Mouse (Mus musculus) urinary bladder, postnatal 25 days (tissue): Measurements from ENCODE around the gene Cttn.
A peak's percentile ranks its signal among the peaks of the same experiment; 100 is the strongest.

Experiments
- DNase-seq: peaks from one replicate; pipeline ENCODE4 v3.0.0; 2022; ENCODE audit warnings: low spot score

The Cttn gene

DNA sequence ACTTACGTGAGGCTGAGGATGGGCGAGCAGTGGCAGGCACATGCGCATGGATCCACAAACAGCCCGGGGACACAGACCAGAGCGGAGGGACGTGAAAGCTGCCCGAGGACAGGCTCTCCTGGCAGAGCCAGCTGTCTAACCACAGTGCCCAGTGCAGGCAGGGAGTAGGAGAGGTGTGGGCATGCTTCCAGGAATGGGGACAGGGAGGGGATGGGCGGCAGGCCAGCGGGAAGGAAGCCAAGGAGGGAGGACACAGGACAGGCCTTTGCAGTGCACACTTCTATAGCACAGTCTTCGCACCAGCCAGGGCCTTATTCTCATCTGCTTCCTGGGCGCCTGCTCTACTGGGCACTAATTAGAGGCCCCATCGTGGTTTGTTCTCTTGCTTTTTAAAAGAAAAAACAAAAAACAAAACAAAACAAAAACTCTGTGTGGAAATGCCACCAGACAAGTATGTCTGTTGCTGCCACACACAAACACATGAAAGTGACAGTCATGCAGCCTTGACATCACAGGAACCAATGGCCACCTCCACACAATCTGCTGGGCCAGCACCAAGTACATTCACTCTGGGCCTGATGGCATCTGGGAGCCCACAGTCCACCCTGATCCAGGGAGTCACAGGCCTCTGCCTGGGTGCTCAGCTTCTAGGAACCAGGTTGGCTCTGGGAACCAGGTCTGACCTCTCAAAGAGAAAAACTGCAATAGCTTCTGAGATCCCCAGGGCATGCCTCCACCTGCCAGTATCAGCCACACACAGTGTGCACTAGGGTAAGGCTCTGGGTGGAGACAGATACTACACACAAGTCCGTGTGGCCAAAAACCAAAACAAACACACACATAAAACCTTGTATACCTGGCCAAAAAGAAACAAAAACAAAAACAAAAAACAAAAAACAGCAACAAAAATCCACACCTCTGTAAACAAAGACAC is 20.9 kb downstream of the Cttn start:
- DNase-seq = peak; percentile 66

GRCm38 (mm10) chr7:144448186-144448585 is 22.6 kb downstream of the Cttn start:
- DNase-seq = no peak

GRCm38 (mm10) chr7:144447146-144447545 is 23.7 kb downstream of the Cttn start:
- DNase-seq = no peak

- no peak for DNase-seq
Observed at GRCm38 (mm10) chr7:144444788-144445187, 26.0 kb downstream of the Cttn start.

DNA sequence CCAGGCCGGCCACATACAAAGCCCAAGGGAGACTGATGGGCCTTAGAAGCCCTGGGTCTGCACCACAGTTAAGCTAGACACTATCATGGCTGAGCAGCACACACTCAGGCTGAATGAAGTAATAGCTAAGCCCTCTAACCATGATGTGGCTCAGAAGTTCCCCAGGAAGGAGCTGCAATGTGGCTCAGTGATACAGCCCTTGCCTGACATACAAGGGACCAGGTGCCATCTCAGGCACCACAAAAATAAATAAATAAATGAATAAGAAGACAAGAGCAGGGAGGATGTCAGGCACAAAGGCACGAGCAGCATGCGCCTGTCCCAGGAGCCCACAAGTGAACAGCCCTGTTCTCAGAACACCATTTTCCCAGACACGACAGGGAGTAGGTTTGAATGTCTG is 28.8 kb downstream of the Cttn start:
- no peak for DNase-seq

DNA sequence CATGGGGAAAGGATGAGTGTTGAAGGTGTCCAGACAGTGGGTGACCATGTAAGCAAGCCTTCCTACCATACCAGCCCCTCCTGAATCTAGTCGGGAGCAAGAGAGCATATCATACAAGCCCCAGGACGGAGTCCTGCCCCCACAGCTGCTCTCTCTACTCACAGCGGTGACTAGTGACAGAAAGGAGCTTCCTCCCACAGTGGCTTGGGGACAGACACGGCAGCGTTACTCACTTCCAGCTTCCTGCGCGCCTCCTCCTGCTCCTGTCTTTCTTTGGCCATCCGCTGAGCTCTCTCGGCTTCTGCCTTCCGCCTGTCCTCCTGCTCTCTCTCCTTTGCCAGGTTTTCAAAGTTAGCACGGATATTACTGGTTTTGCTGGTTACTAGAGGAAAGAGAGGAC is 29.3 kb downstream of the Cttn start:
- DNase-seq = no peak

GRCm38 (mm10) chr7:144438811-144439210 is 32.0 kb downstream of the Cttn start:
- DNase-seq = no peak

- DNase-seq = no peak
Observed at GRCm38 (mm10) chr7:144432920-144433319, 37.9 kb downstream of the Cttn start.

GRCm38 (mm10) chr7:144427460-144427859 is 43.3 kb downstream of the Cttn start:
- no peak for DNase-seq

- no peak for DNase-seq
Observed at GRCm38 (mm10) chr7:144426594-144426993, 44.2 kb downstream of the Cttn start.

- peak; percentile 64 for DNase-seq
Observed at GRCm38 (mm10) chr7:144425953-144426352, 44.9 kb downstream of the Cttn start.

GRCm38 (mm10) chr7:144421478-144421877 is 49.3 kb downstream of the Cttn start:
- no peak for DNase-seq

DNA sequence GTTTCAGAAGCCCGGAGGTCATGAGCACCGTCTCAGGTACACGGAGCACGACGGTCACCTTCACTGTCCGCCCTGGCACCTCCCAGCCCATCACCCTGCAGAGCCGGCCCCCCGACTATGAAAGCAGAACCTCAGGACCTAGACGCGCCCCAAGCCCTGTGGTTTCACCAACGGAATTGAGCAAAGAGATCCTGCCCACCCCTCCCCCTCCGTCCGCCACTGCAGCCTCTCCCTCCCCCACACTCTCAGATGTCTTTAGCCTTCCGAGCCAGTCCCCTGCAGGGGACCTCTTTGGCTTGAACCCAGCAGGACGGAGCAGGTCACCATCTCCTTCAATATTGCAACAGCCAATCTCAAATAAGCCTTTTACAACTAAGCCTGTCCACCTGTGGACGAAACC is 50.3 kb downstream of the Cttn start:
- DNase-seq = no peak

DNA sequence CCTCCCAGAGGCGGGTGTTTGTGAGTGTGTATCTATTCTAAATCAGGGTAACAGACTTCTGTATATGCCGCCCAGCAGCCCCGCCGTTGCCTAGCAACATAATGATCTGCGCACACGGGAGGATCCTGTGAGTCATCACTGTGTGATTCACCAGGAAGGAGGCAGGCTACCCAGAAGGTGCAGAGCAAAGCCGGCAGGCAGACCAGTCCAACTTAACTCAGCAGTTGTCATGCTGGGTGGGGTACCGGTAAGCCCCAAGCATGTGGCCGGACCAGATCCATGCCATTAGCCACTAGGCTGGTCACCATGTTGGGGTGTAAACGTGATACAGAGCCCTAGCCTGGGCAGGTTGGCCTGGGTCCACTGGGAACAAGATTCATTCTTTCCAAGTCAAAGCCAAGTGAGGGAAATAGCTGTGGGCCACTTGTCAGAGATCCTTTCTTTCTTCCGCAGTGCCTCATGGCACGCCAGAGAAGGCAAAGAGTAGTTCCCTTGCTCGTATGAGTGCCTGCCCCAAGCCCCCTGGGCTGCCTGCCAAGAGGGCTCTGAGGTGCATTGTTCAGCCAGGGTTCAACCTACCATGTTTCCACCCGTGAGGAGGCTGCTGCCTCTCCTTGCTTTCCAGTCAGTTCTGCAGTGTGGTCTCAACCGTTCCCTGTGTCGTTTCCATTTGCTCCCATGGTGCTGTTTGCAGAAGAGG is 53.0 kb downstream of the Cttn start:
- peak; percentile 65 for DNase-seq

- DNase-seq = no peak
Observed at GRCm38 (mm10) chr7:144417234-144417633, 53.6 kb downstream of the Cttn start.

- no peak for DNase-seq
Observed at GRCm38 (mm10) chr7:144415795-144416194, 55.0 kb downstream of the Cttn start.

DNA sequence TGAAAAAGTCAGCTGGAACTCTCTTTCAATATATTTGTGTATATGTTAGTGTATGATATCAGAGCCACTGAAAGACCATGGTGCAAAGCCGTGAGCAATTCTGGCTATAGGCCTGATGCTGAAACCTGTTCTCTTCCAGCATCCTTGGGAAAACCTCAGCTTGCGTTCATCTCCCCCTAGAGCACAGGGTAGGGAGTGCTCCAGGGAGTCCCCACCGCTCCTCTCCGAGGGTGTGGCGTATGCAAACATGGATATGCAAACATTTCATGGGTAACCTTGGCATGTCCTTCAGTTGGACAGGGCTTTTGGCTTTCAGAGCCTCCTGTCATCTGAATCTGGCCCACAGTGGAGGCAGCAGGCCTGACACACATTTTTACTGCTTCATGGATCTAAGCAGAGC is 56.2 kb downstream of the Cttn start:
- DNase-seq = no peak

DNA sequence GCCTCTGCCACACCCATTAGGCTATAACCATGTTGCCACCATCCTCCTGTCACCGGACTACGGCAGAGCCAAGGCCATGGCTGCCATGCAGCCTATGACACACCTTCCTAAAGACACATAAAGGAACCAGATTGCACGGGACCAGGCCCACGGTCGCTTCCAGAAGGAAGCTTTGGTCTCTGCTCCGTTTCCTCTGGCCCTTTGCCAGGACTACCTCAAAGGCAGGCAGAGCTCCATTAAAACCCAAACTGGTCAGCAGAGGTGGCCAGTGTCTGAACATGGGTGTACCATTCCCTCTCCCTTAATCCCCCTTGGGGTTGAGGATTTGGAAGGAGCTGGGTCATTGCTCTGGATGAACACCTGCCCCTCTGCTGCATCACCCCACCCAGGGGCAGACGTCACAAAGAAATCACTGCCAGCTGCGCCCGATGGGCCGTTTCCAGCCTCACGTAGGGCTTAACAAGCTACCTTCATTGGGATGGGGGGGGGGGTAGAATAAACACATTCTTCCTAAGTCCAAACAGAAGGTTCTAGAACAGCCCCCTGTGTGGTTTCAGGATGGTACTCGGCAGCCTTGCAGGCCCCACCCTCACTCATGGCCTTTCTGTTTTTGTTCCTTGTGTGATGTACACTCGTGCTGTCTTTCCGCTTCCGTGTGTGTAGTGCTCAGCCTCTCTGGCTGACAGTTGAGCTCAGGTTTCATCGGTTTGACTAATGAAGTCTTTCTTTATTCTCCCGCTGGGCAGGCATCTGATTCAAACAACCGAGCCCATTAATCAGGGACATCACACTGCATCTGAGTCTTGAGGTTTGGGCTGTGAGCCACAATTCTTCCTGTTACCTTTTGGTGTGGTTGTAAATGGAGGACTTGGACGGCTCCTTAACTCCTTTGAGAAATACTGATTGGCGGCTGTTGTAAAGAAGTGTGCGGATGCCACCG is 58.6 kb downstream of the Cttn start:
- no peak for DNase-seq

DNA sequence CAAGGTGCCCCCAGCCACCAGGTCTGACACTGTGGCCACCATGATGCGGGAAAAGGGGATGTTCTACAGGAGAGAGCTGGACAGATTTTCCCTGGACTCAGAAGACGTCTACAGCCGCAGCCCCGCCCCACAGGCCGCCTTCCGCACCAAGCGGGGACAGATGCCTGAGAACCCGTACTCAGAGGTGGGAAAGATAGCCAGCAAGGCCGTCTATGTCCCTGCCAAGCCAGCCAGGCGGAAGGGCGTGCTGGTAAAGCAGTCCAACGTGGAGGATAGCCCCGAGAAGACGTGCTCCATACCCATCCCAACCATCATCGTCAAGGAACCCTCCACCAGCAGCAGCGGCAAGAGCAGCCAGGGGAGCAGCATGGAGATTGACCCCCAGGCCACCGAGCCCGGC is 61.1 kb downstream of the Cttn start:
- DNase-seq = no peak

GRCm38 (mm10) chr7:144408464-144409000 is 62.3 kb downstream of the Cttn start:
- no peak for DNase-seq

GRCm38 (mm10) chr7:144407675-144408074 is 63.1 kb downstream of the Cttn start:
- no peak for DNase-seq

DNA sequence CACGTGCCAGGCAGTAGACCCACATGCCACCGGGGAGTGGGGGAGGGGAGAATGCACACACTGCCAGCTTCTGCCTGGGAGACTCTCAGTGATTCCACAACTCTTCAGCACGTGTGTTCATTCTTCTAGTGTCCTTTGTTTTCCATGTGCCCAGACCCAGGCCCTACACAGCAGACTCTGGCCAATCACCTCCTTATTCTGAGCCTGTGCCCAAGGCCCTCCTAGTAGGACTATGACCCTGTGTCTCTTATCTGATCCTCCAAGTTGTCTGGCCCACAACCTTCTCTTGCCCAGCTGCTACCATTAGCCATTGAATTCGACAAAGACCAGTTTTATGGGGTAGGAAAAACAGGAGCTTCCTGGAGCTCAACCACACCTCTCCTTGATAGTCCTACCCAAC is 68.3 kb downstream of the Cttn start:
- no peak for DNase-seq
